Mouse (Mus musculus): Measurements from ENCODE around the gene Rbm5. TPM values are rescaled to one million over a fixed set of nuclear protein-coding genes. Genes with fewer than 3 reads are reported as not detected.

Rbm5 gene
- 67.6 and 74.5 TPM in 2 replicates for total RNA-seq (2012; rRNA removed)
- total RNA-seq (2014; rRNA removed): 83.6 and 85.3 TPM in 2 replicates
- polyA plus RNA-seq (2012; ENCODE audit: insufficient read length, low read depth): 83.6 and 92.8 TPM in 2 replicates

DNA sequence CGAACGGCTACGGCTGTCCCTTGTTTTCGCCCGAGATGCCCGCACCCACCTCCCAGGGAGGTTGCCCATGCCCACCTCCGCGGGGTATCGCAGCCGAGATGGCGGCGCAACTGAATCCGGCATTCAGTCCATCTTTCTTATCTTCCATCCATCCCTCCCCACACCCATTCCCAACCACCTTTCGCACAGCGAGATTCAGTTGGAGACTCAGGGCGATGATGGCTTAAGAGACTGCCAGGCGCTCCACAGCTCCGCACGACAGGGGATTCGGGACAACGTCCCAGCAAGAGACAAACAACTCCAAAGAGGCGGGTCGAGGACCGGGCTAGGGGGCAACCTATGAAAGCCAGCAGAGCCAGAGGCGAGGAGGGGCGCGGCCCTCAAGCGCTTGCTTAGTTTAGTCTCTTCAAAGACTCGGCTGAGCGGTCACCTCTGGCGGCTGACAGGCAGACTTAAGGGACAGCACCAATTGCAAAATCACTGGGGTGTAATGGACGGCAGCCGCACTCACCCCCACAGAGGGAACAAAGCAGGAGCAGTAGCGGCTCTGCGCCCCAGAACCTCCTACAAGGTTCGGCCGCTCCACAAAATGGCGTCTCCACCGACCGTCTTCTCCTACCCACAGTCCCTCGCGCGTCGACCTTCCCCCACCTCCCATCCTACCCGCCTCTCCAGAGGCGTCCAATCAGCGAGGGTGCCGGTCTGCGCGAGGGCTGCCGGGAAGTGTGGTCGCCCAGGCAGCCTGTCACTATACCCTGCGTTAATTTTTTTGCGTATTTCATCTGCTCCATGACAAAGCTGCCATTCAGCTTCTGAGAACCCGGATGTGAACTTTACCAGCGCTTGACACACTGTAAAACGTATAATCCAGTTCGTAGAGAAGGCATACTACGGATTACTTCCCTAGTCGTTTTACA is at the start of gene Rbm5:
Gene Rbm5, minus strand, starts transcription at position 623 of the 917 bp plus-strand sequence.
- DNase-seq (ENCODE audit: extremely low read depth): peak; percentile 93
- Histone ChIP-seq H3K4me3 (replicated peaks in 1 of 3; ENCODE audit: low read depth in 2 of 3, low read length in 2 of 3, poor library complexity in 1 of 3) (peak within 1 kb of the TSS; percentile 82 to 98 (median 88)), H3K9ac (ENCODE audit: insufficient read depth, low read depth) (peak within 1 kb of the TSS; percentile 98), H3K79me2 (replicated peaks; ENCODE audit: control insufficient read depth, extremely low read depth, insufficient read depth, poor library complexity, severe bottlenecking) (peaks cover 33% of the 10 kb centered on the region), H3K27me3 (replicated peaks) (no peaks in the 10 kb centered on the region), H3K4me2 (ENCODE audit: insufficient read depth, low read depth, poor library complexity, severe bottlenecking) (peak within 1 kb of the TSS; percentile 97), H3K27ac (ENCODE audit: insufficient read depth, low read depth) (peak within 1 kb of the TSS; percentile 79), H3K36me3 (replicated peaks in 1 of 2; ENCODE audit: control insufficient read depth in 1 of 2, insufficient read depth in 1 of 2, low read length in 1 of 2) (peaks cover 46 to 57% of the 10 kb centered on the region in 2 experiments), H3K9me3 (replicated peaks; ENCODE audit: low read length) (no peaks in the 10 kb centered on the region), H3K4me1 (ENCODE audit: control insufficient read depth in 1 of 2, insufficient read depth in 2 of 2) (peaks cover 4 to 19% of the 10 kb centered on the region in 2 experiments; a peak in 3 of 4 replicates)
- TF ChIP-seq MYC (IDR thresholded peaks at IDR 0.05; ENCODE audit: low read depth, low read length): no peak
- TF ChIP-seq MAFK (IDR thresholded peaks at IDR 0.05; ENCODE audit: insufficient replicate concordance, low read length): no peak
- TF ChIP-seq MAX (IDR thresholded peaks at IDR 0.05; ENCODE audit: low read length): no peak
- no peak; the same call in 1 of the 2 replicates for TF ChIP-seq GABPA (IDR thresholded peaks at IDR 0.05; ENCODE audit: insufficient replicate concordance, low read depth, low read length)
- TF ChIP-seq TCF12 (IDR thresholded peaks at IDR 0.05; ENCODE audit: low read depth, low read length): peak; percentile 85; the same call in 1 of the 2 replicates
- TF ChIP-seq NELFE (IDR thresholded peaks at IDR 0.05; ENCODE audit: low read depth, low read length): peak; percentile 89
- TF ChIP-seq USF2 (conservative IDR thresholded peaks at IDR 0.05; ENCODE audit: low read depth, low read length): no peak
- TF ChIP-seq HCFC1 (IDR thresholded peaks at IDR 0.05; ENCODE audit: low read depth, low read length): peak; percentile 90
- no peak for TF ChIP-seq ZC3H11A (IDR thresholded peaks at IDR 0.05; ENCODE audit: low read depth, low read length)
- TF ChIP-seq MAZ (IDR thresholded peaks at IDR 0.05; ENCODE audit: low read depth, low read length): no peak
- peak; percentile 64 for TF ChIP-seq MXI1 (IDR thresholded peaks at IDR 0.05; ENCODE audit: low read depth, low read length)
- peak; percentile 88 for TF ChIP-seq POLR2A (IDR thresholded peaks at IDR 0.05; ENCODE audit: low read depth, low read length)
- TF ChIP-seq MEF2A (IDR thresholded peaks at IDR 0.05; ENCODE audit: borderline replicate concordance, low read depth, low read length): peak; percentile 49; the same call in 1 of the 2 replicates
- no peak for TF ChIP-seq SMC3 (IDR thresholded peaks at IDR 0.05; ENCODE audit: low read depth, low read length)
- TF ChIP-seq ZKSCAN1 (IDR thresholded peaks at IDR 0.05; ENCODE audit: borderline replicate concordance, low read depth, low read length): no peak
- peak; percentile 84 for TF ChIP-seq TBP (conservative IDR thresholded peaks at IDR 0.05; ENCODE audit: low read depth, low read length)
- TF ChIP-seq SIN3A (IDR thresholded peaks at IDR 0.05; ENCODE audit: low read length): peak; percentile 80
- no peak; the same call in 1 of the 2 replicates for TF ChIP-seq E2F4 (IDR thresholded peaks at IDR 0.05; ENCODE audit: insufficient replicate concordance, low read depth, low read length)
- TF ChIP-seq IRF4 (IDR thresholded peaks at IDR 0.05; ENCODE audit: low read depth, low read length): no peak; the same call in 1 of the 2 replicates
- TF ChIP-seq ETS1 (conservative IDR thresholded peaks at IDR 0.05; ENCODE audit: low read depth, low read length): no peak
- no peak for TF ChIP-seq CTCF (conservative IDR thresholded peaks at IDR 0.05 in 1 of 2, IDR thresholded peaks at IDR 0.05 in 1 of 2; ENCODE audit: low read depth in 2 of 2, low read length in 2 of 2)
- TF ChIP-seq RCOR1 (conservative IDR thresholded peaks at IDR 0.05; ENCODE audit: low read depth, low read length): no peak
- TF ChIP-seq CHD2 (IDR thresholded peaks at IDR 0.05; ENCODE audit: low read length): no peak
- peak; percentile 80; the same call in 1 of the 2 replicates for TF ChIP-seq KAT2A (IDR thresholded peaks at IDR 0.05; ENCODE audit: insufficient replicate concordance, low read length)
- no peak for TF ChIP-seq PAX5 (IDR thresholded peaks at IDR 0.05; ENCODE audit: low read length)
- peak; percentile 79 for TF ChIP-seq ZNF384 (IDR thresholded peaks at IDR 0.05; ENCODE audit: low read depth, low read length)
- no peak for TF ChIP-seq JUND (conservative IDR thresholded peaks at IDR 0.05; ENCODE audit: low read depth, low read length)
- TF ChIP-seq ZMIZ1 (IDR thresholded peaks at IDR 0.05; ENCODE audit: low read depth, low read length): peak; percentile 90
- peak; percentile 93 for TF ChIP-seq POLR2AphosphoS2 (IDR thresholded peaks at IDR 0.05; ENCODE audit: low read depth, low read length)
- TF ChIP-seq EP300 (IDR thresholded peaks at IDR 0.05; ENCODE audit: low read length): no peak
- no peak for TF ChIP-seq BHLHE40 (IDR thresholded peaks at IDR 0.05; ENCODE audit: low read depth, low read length)
- peak; percentile 75 for TF ChIP-seq CHD1 (IDR thresholded peaks at IDR 0.05; ENCODE audit: low read depth, low read length)
- TF ChIP-seq NRF1 (IDR thresholded peaks at IDR 0.05; ENCODE audit: low read depth, low read length): peak; percentile 73
- TF ChIP-seq UBTF (IDR thresholded peaks at IDR 0.05; ENCODE audit: low read depth, low read length): no peak; the same call in 1 of the 2 replicates
- peak; percentile 88 for TF ChIP-seq ELF1 (IDR thresholded peaks at IDR 0.05; ENCODE audit: low read depth, low read length)
- TF ChIP-seq USF1 (IDR thresholded peaks at IDR 0.05; ENCODE audit: low read depth, low read length): no peak
- TF ChIP-seq JUN (IDR thresholded peaks at IDR 0.05; ENCODE audit: insufficient read depth, low read depth, low read length): no peak
- TF ChIP-seq RAD21 (IDR thresholded peaks at IDR 0.05; ENCODE audit: low read depth, low read length): no peak
- in situ Hi-C loops (cut with MboI; ENCODE audit: low pct_ligation_motif_present, low pct_unique_long_range_greater_than_20kb, low sequenced_read_pairs): no loop called here
- dilution Hi-C loops (cut with MboI; ENCODE audit: extremely low pct_ligation_motif_present, extremely low pct_unique_long_range_greater_than_20kb, low sequenced_read_pairs): no loop called here
